Mouse (Mus musculus): Measurements from ENCODE around the gene Smyd3.

DNA sequence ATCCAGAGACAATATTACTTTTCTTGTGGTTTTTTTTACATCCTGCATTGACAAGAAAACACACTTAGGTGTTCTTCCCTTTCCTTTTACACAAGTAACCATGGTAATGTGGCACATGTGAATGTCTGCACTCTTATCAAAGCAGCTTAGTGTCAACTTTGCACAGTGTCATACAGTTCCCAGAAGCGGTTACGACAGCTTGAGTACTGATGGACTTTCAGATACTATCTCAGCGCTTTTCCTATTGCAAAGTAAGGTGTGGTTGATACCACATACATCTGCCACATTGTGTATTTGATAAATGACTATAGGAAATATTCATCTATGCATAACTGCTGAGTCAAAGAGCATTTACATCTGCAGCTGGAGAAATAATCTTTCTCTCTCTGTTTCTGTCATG lies 348.1 kb downstream of the Smyd3 start:
- no peak for TF ChIP-seq CTCF (IDR thresholded peaks at IDR 0.05; ENCODE audit: control insufficient read depth, insufficient read depth, insufficient replicate concordance, low read depth, low read length)
- TF ChIP-seq POLR2A (IDR thresholded peaks at IDR 0.05; ENCODE audit: control insufficient read depth, low read depth, low read length), result no peak

Measured in testis, adult 2 months (tissue).